Mouse (Mus musculus): Measurements from ENCODE around the gene Prkg1. TPM values are rescaled to one million over a fixed set of nuclear protein-coding genes. Genes with fewer than 3 reads are reported as not detected.
"Not testable (repeated sequence)": the region's sequence is repeated elsewhere in the genome, so short reads cannot be mapped to it uniquely, and the experiment has no call there.

Prkg1 gene
- polyA plus RNA-seq, 1 experiment from 2014 or later = 7.1 TPM

DNA sequence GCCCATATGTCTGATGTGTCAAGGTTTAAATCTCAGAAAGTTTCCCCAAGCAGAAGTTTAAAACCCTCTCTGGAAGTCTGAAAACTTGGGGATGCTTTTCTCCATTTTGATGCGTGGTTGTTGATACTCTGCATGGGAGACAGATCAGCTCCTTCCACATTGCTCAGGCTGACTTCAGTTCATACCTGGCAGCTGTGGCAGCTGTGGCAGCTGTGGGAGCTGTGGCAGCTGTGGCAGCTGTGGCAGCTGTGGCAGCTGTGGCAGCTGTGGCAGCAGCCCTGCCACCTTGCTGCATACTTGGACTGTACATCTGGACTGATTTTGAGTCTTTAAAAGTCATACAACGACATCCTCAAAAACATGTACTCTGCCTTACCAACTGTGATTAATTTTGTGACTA lies 509.1 kb downstream of the Prkg1 start:
- DNase-seq (ENCODE audit: low spot score) (no peak), ATAC-seq (replicated peaks; ENCODE audit: insufficient number of reproducible peaks, low FRiP score, low TSS enrichment, low read depth) (no peak)
- no peaks in the 10 kb centered on the region for H3K4me1 ChIP-seq (ENCODE audit: control insufficient read depth, insufficient read depth, low read length)
- no peaks in the 10 kb centered on the region for H3K9me3 ChIP-seq (replicated peaks; ENCODE audit: control insufficient read depth, low read length)
- H3K36me3 ChIP-seq (replicated peaks; ENCODE audit: control insufficient read depth, insufficient read depth, low read depth, low read length) = no peaks in the 10 kb centered on the region
- H3K4me2 ChIP-seq (ENCODE audit: low read depth, low read length) = no peak overlapping the region
- H3K9ac ChIP-seq (replicated peaks; ENCODE audit: low read length) = no peak overlapping the region
- WGBS = 65% methylated on average over 2 of the region's 2 CpGs
- no peaks in the 10 kb centered on the region for H3K27me3 ChIP-seq (ENCODE audit: control insufficient read depth, insufficient read depth, low read length)
- no peak overlapping the region for H3K4me3 ChIP-seq (ENCODE audit: low read depth, low read length)
- no peak overlapping the region for H3K27ac ChIP-seq (replicated peaks; ENCODE audit: low read depth, low read length)

DNA sequence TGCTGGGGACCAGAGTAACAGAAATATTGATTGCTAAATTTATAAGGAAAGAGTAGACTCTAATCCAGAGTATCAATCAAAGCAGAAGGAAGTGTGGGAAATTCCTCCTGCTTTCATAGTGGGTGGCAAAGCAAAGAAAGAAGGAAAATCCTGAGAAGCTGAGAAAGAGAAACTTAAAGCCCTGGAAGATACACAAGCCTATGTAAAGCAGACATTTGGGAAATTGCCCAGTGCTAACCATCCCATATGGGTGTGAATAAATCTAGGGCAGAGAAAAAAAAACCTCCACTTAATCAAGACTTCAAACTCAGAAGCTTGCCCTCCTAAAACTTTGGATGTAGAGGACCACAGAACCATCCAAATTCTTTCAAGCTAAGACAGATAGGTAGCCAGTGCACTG lies 532.4 kb downstream of the Prkg1 start:
- Histone ChIP-seq H3K27ac (replicated peaks; ENCODE audit: low read depth, low read length) (no peak overlapping the region), H3K9me3 (replicated peaks; ENCODE audit: control insufficient read depth, low read length) (no peaks in the 10 kb centered on the region), H3K4me3 (ENCODE audit: low read depth, low read length) (no peak overlapping the region), H3K4me1 (ENCODE audit: control insufficient read depth, insufficient read depth, low read length) (no peaks in the 10 kb centered on the region), H3K4me2 (ENCODE audit: low read depth, low read length) (no peak overlapping the region), H3K9ac (replicated peaks; ENCODE audit: low read length) (no peak overlapping the region), H3K36me3 (replicated peaks; ENCODE audit: control insufficient read depth, insufficient read depth, low read depth, low read length) (no peaks in the 10 kb centered on the region), H3K27me3 (ENCODE audit: control insufficient read depth, insufficient read depth, low read length) (no peaks in the 10 kb centered on the region)
- DNase-seq (ENCODE audit: low spot score) = no peak
- no peak for ATAC-seq (replicated peaks; ENCODE audit: insufficient number of reproducible peaks, low FRiP score, low TSS enrichment, low read depth)

DNA sequence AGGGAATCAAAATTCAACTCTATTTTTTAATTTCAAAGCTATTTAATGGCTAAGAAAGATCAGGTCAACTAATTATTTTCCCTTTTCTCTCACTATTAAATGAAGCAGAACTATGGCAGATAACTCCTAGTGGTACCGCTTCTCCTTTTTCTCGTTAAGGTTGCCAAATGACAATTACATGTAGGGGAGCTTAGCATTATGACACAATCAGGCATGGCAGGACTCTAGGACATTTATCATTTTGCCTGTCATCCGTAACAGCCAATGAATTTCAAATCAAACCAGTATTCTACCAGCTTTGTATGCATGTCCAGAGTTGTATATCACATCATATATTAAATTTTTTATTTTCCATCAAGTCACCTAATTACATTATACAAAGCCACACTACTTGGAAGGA lies 536.4 kb downstream of the Prkg1 start:
- Histone ChIP-seq H3K27ac (replicated peaks; ENCODE audit: low read depth, low read length) (no peak overlapping the region), H3K9me3 (replicated peaks; ENCODE audit: control insufficient read depth, low read length) (no peaks in the 10 kb centered on the region), H3K27me3 (ENCODE audit: control insufficient read depth, insufficient read depth, low read length) (no peaks in the 10 kb centered on the region), H3K36me3 (replicated peaks; ENCODE audit: control insufficient read depth, insufficient read depth, low read depth, low read length) (no peaks in the 10 kb centered on the region), H3K9ac (replicated peaks; ENCODE audit: low read length) (no peak overlapping the region), H3K4me1 (ENCODE audit: control insufficient read depth, insufficient read depth, low read length) (no peaks in the 10 kb centered on the region), H3K4me2 (ENCODE audit: low read depth, low read length) (no peak overlapping the region), H3K4me3 (ENCODE audit: low read depth, low read length) (no peak overlapping the region)
- ATAC-seq (replicated peaks; ENCODE audit: insufficient number of reproducible peaks, low FRiP score, low TSS enrichment, low read depth) (no peak), DNase-seq (ENCODE audit: low spot score) (no peak)
- WGBS = 83% methylated on average over 3 of the region's 3 CpGs

DNA sequence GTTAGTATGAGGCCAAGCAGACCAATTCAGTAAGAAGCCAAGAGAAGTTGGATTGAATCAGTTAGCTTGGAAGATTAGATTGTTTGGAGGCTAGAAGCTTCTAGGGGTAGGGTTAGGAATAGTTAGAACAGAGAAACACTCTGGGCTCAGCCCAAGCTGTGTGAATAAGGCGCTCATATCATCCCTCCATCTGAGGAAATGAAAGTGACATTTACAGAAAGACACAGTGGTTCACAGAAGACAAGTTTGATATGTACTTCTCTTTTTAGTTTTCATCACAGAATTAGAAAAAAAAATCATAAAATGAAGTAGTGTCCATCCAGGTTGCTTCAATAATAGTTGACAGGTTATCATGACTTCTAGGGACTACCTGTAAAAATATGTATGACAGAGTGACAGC lies 541.4 kb downstream of the Prkg1 start:
- no peaks in the 10 kb centered on the region for H3K9me3 ChIP-seq (replicated peaks; ENCODE audit: control insufficient read depth, low read length)
- no peak for DNase-seq (ENCODE audit: low spot score)
- H3K36me3 ChIP-seq (replicated peaks; ENCODE audit: control insufficient read depth, insufficient read depth, low read depth, low read length) = no peaks in the 10 kb centered on the region
- H3K4me2 ChIP-seq (ENCODE audit: low read depth, low read length) = no peak overlapping the region
- H3K9ac ChIP-seq (replicated peaks; ENCODE audit: low read length) = no peak overlapping the region
- H3K27me3 ChIP-seq (ENCODE audit: control insufficient read depth, insufficient read depth, low read length) = no peaks in the 10 kb centered on the region
- 83% methylated on average over 1 of the region's 1 CpGs for WGBS
- ATAC-seq (replicated peaks; ENCODE audit: insufficient number of reproducible peaks, low FRiP score, low TSS enrichment, low read depth) = no peak
- no peak overlapping the region for H3K4me3 ChIP-seq (ENCODE audit: low read depth, low read length)
- no peak overlapping the region for H3K27ac ChIP-seq (replicated peaks; ENCODE audit: low read depth, low read length)
- H3K4me1 ChIP-seq (ENCODE audit: control insufficient read depth, insufficient read depth, low read length) = no peaks in the 10 kb centered on the region

DNA sequence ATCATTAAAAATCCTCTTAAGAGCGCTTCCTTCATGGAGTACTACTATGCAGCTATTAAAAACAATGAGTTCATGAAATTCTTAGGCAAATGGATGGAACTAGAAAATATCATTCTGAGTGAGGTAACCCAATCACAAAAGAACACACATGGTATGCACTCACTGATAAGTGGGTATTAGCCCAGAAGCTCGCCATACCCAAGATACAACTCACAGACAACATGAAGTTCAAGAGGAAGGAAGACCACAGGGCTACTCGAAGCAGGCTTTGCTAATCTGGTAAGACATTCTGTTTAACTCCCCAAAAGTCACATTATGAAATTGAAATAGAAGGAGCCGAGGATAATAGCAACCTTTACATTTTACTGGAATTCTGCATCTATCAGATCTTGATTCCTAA lies 545.6 kb downstream of the Prkg1 start:
- H3K4me2 ChIP-seq (ENCODE audit: low read depth, low read length); H3K36me3 ChIP-seq (replicated peaks; ENCODE audit: control insufficient read depth, insufficient read depth, low read depth, low read length); H3K9ac ChIP-seq (replicated peaks; ENCODE audit: low read length); H3K27ac ChIP-seq (replicated peaks; ENCODE audit: low read depth, low read length); DNase-seq (ENCODE audit: low spot score); ATAC-seq (replicated peaks; ENCODE audit: insufficient number of reproducible peaks, low FRiP score, low TSS enrichment, low read depth); H3K4me3 ChIP-seq (ENCODE audit: low read depth, low read length); H3K27me3 ChIP-seq (ENCODE audit: control insufficient read depth, insufficient read depth, low read length); H3K9me3 ChIP-seq (replicated peaks; ENCODE audit: control insufficient read depth, low read length); H3K4me1 ChIP-seq (ENCODE audit: control insufficient read depth, insufficient read depth, low read length): not testable (repeated sequence)
- 88% methylated on average over 4 of the region's 4 CpGs for WGBS

DNA sequence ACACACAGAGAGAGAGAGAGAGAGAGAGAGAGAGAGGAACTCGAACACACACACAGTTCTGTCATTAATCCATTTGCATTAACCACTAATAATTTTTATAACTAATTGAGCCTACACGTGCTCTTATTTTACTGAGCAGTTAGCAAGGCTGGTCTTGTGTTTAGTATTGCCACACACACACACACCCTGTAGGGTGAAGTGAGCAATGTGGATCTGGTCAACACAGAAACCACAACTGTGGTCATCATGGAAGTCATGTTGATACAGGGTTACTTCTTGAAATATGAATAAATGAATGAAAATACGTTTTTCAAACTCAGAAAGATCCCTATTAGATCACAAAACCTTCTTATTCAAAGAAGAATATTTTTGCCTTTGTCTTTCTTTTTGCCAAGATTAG lies 554.0 kb downstream of the Prkg1 start:
- 78% methylated on average over 3 of the region's 3 CpGs for WGBS
- ATAC-seq (replicated peaks; ENCODE audit: insufficient number of reproducible peaks, low FRiP score, low TSS enrichment, low read depth) (no peak), DNase-seq (ENCODE audit: low spot score) (no peak)
- Histone ChIP-seq H3K4me3 (ENCODE audit: low read depth, low read length) (no peak overlapping the region), H3K27me3 (ENCODE audit: control insufficient read depth, insufficient read depth, low read length) (no peaks in the 10 kb centered on the region), H3K27ac (replicated peaks; ENCODE audit: low read depth, low read length) (no peak overlapping the region), H3K4me2 (ENCODE audit: low read depth, low read length) (no peak overlapping the region), H3K36me3 (replicated peaks; ENCODE audit: control insufficient read depth, insufficient read depth, low read depth, low read length) (no peaks in the 10 kb centered on the region), H3K4me1 (ENCODE audit: control insufficient read depth, insufficient read depth, low read length) (no peaks in the 10 kb centered on the region), H3K9ac (replicated peaks; ENCODE audit: low read length) (no peak overlapping the region), H3K9me3 (replicated peaks; ENCODE audit: control insufficient read depth, low read length) (no peaks in the 10 kb centered on the region)

DNA sequence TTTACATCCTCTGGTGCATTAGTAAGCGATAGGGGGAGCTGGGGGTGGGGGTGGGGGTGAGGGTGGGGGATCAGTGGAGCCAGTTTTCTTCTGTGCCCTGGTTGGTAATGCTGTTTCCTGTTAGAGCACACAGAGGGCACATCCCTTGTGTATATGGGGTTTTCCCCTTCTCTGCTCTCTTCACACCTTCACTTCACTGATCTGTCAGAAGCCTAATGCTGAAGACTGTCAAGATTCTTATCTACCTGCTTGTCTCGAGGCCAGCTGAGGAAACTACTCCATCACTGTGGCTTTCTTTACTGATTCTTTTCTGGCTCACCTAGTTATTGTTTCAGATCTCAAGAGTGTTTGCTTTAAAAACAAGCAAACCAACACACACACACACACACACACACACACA lies 554.4 kb downstream of the Prkg1 start:
- ATAC-seq (replicated peaks; ENCODE audit: insufficient number of reproducible peaks, low FRiP score, low TSS enrichment, low read depth) (no peak), DNase-seq (ENCODE audit: low spot score) (no peak)
- no peak overlapping the region for H3K4me2 ChIP-seq (ENCODE audit: low read depth, low read length)
- WGBS = 39% methylated on average over 2 of the region's 2 CpGs
- no peaks in the 10 kb centered on the region for H3K4me1 ChIP-seq (ENCODE audit: control insufficient read depth, insufficient read depth, low read length)
- no peaks in the 10 kb centered on the region for H3K36me3 ChIP-seq (replicated peaks; ENCODE audit: control insufficient read depth, insufficient read depth, low read depth, low read length)
- no peaks in the 10 kb centered on the region for H3K9me3 ChIP-seq (replicated peaks; ENCODE audit: control insufficient read depth, low read length)
- H3K4me3 ChIP-seq (ENCODE audit: low read depth, low read length) = no peak overlapping the region
- no peak overlapping the region for H3K9ac ChIP-seq (replicated peaks; ENCODE audit: low read length)
- H3K27me3 ChIP-seq (ENCODE audit: control insufficient read depth, insufficient read depth, low read length) = no peaks in the 10 kb centered on the region
- no peak overlapping the region for H3K27ac ChIP-seq (replicated peaks; ENCODE audit: low read depth, low read length)

DNA sequence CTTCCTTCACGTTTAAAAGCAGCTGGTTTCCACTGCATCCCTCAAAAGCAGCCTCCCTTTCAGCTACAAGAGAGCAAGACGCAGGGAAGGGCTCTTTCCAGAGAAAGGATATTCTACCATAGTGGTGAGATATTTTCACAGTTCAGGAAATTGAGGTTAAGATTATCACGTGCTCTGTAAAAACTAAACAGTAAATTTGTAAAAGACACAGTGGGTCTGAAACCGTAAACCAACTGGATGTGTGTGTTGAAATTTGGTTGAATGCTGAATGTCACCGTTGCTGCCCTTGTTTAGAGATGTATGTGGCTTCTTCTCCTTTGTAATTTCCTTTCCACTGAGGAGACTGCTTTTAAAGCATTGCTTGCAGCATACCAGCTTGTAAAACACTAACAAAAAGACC lies 565.2 kb downstream of the Prkg1 start:
- no peak overlapping the region for H3K4me2 ChIP-seq (ENCODE audit: low read depth, low read length)
- H3K27me3 ChIP-seq (ENCODE audit: control insufficient read depth, insufficient read depth, low read length) = no peaks in the 10 kb centered on the region
- H3K36me3 ChIP-seq (replicated peaks; ENCODE audit: control insufficient read depth, insufficient read depth, low read depth, low read length) = no peaks in the 10 kb centered on the region
- H3K27ac ChIP-seq (replicated peaks; ENCODE audit: low read depth, low read length) = no peak overlapping the region
- H3K9me3 ChIP-seq (replicated peaks; ENCODE audit: control insufficient read depth, low read length) = no peaks in the 10 kb centered on the region
- H3K4me1 ChIP-seq (ENCODE audit: control insufficient read depth, insufficient read depth, low read length) = no peaks in the 10 kb centered on the region
- DNase-seq (ENCODE audit: low spot score) (no peak), ATAC-seq (replicated peaks; ENCODE audit: insufficient number of reproducible peaks, low FRiP score, low TSS enrichment, low read depth) (no peak)
- WGBS = 46% methylated on average over 5 of the region's 5 CpGs
- H3K9ac ChIP-seq (replicated peaks; ENCODE audit: low read length) = no peak overlapping the region
- H3K4me3 ChIP-seq (ENCODE audit: low read depth, low read length) = no peak overlapping the region

DNA sequence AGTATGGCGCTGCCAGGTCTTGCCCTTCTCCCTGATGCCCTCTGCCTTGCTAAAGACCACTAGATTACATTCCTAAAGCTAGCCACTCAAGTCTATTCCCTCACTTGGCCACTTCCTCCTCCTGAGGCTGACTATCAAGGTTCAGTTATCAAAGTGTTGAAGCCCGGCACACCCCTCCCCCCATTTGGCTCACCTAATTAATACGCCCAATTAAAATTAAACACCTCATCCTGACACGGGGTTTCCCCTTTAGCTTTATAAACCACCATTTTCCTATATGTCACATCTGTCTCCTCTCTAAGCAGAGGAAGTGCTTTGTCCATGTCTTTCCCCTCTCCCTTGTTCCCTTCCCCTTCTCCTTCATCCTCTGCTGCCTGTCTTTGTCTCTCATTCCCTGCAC lies 566.4 kb downstream of the Prkg1 start:
- Histone ChIP-seq H3K36me3 (replicated peaks; ENCODE audit: control insufficient read depth, insufficient read depth, low read depth, low read length) (no peaks in the 10 kb centered on the region), H3K27ac (replicated peaks; ENCODE audit: low read depth, low read length) (no peak overlapping the region), H3K9ac (replicated peaks; ENCODE audit: low read length) (no peak overlapping the region), H3K4me1 (ENCODE audit: control insufficient read depth, insufficient read depth, low read length) (no peaks in the 10 kb centered on the region), H3K4me3 (ENCODE audit: low read depth, low read length) (no peak overlapping the region), H3K4me2 (ENCODE audit: low read depth, low read length) (no peak overlapping the region), H3K27me3 (ENCODE audit: control insufficient read depth, insufficient read depth, low read length) (no peaks in the 10 kb centered on the region), H3K9me3 (replicated peaks; ENCODE audit: control insufficient read depth, low read length) (no peaks in the 10 kb centered on the region)
- DNase-seq (ENCODE audit: low spot score) (no peak), ATAC-seq (replicated peaks; ENCODE audit: insufficient number of reproducible peaks, low FRiP score, low TSS enrichment, low read depth) (no peak)
- WGBS = 72% methylated on average over 4 of the region's 4 CpGs
